Mouse (Mus musculus): ENCODE data around the gene Manba.

Manba gene

DNA sequence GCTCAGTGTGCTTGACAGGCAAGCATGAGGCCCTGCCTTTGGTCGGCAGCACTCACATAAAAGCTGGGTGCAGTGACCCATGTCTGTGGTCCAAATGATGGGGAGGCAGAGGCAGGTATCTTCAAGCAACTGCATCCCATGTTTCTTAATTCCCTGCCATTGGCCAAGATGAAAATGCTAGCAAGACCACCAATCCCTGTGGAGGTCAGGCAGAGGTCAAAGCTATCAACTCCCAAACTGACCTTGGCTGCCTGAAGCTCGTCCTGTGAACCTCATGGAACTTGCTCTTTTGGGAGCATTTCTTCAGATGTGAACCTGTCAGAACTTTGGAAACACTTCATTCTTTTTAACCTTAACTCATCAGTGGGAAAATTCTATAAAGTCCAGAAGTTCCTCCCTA lies 46.4 kb downstream of the Manba start:
- DNase-seq, result no peak

DNA sequence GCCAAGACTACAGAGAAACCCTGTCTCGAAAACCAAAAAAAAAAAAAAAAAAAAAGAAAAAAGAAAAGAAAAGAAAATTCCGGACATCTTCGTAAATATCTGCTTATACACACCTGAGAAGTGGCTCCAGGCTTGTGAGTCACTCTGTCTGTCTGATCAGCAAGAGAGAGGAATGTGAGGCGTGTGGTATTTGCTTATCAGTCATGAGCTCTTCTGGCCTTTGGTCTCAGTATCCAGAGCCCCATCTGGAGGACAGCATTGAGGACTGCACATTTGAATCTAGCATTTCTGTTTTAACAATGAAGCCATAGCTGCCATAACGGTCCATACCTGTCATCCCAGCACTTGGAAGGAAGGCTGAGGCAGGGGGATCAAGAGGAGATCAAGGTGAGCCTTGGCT lies 48.7 kb downstream of the Manba start:
- DNase-seq, result no peak

DNA sequence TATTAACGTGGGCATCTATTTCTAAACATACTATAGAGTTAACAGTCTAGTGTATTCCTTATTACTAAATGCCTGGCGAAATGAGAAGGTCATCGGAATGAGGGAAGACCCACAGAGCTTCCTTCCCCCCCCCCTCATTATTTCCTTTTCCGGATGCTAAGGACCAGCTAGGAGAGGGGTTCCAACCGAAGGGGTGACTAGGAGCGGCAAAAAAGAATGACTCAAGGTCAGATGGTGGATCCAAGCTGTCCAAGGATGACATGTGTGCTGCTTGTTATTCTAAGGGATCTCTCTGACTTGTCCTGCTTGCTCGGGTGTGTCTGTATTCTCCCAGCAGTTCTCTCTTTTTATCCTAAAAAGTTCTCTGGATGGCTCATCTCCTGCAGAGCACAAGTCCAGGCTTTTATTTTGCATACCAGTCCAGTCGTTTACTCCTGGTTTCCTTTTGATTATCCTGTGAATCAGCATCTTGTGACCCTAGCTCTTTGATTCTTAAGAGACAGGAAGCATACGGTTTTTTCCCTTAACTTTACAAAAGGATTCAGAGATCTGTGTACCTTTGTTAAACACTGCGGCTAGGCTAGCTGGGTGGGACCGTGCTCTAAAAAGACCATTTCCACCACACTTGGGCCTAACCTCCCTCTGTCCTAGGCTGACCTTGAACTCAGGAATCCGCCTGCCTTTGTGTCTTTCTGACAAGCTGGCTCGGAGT lies 61.0 kb downstream of the Manba start:
- no peak for DNase-seq

- no peak for DNase-seq
Measured at GRCm38 (mm10) chr3:135547298-135547697, 61.9 kb downstream of the Manba start.

DNA sequence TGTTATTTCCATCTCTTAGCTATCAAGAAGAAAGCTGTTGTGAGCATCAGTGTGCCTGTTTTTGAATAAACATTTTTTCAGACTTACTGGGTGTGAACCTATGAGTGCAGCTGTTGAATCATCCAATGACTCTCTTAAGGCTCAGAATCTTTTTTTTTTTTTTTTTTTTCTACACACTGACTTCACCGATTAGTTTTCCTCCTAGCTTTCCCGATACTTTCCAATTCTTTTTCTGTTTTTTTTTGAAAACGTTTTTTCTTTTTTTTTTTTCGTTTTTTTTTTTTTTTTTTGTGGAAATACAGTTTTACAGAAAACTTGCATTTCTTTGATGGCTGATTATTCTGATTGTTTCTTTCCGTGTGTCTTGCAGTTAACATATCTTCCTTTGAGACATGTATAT lies 67.5 kb downstream of the Manba start:
- no peak for DNase-seq

GRCm38 (mm10) chr3:135555192-135555591 lies 69.8 kb downstream of the Manba start:
- no peak for DNase-seq

DNA sequence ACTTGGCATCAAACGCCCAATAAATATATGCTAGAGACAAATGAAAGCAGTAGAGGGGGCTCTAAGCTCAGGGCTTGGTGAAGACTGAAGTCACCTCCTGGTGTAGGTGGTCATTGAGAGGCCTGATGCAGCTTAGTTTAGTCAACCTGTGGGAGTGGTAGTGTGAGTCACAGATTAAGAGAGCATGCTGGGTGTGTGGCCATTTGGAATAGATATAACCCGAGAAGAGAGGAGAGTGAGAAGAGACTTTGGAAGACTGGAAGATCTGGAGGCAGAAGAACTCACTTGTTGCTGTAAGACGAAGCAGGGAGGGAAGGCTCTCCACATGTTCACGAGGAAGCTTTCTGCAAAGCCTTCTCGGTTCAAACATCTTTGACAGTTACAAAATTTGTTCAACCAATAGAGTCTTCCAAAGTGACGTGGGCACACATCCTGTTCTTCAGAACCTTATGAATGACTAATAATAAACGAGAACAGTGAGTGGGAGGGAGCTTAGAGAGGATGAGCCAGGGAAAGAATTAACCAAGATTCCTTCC lies 70.7 kb downstream of the Manba start:
- no peak for DNase-seq

DNA sequence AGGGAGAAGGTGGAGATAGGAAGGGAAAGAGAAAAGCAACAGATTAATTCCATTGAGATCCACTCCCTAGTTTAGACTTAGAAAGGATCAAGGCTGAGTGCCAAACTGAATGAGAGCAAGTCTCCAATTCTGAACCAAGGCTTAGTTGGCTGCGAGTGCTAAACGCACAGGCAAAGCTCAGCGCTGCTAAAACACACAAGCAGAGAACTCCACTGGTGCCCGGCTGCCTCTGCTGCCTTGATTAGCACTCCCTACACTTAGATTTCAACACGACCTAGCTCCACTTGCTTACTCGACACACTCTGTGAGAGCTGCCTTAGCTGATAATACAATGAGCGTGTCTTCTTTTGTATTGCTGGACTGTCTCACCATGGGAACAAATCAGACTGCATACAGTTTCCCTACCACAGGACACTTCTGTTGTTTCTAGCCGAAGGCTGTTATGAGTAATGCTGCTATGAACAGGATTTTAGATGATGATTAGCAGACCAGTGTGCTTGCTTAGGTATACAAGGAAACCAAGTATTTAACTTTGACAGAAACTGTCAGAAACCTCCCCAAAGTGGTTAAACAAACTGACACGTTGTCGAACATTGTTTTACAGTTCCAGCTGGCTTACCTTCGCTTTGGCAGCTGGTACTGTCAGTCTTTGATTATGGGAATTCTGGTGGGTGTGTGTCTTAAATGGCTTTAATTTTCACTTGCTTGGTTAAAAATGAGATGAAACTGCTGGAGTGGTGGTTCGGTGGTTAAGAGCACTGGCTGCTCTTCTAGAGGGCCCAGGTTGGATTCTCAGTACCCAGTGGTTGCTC lies 71.6 kb downstream of the Manba start:
- DNase-seq, result no peak

- no peak for DNase-seq
Measured at GRCm38 (mm10) chr3:135562036-135562435, 76.6 kb downstream of the Manba start.

DNA sequence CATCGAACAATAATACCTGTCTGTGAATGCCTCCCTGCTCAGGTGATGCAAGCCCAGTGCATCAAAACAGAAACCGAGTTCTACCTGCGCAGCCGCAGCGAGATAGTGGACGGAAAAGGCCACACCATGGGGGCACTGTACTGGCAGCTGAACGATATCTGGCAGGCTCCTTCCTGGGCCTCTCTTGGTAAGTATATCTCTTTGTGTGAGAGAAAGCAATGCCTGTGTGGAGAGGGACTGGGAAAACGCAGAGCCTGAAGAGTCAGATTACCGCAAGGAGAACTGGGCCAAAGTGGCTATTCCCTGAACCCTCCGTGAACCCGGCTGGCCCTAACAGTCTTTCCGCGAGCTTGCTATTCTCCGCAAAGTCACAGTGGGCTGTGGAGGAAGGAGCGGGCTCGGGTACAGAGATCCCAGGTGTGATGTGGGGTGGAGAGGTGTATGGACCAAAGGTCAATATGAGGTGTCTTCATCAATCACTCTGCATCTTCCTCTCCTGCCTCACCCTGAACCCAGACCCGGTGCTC lies 77.8 kb downstream of the Manba start:
- DNase-seq, result no peak

DNA sequence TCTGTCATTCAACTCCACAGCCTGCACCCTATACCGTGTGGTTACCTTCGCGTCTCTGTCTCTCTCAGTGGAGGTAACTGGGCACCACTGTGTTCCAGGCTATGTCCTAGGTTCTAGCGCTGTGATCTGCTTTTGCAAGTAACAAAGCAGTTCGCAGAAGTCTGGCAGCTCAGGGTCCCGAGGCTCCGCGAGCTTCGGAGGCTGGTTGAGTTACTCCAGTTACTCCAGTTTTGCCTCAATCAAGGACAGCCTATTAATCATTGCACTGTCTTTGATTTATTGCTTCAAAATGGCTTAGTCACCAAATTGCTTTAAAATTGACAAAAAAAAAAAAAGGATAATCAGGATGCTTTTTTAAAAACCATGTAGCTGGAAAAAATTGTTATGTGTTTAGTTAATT lies 79.3 kb downstream of the Manba start:
- no peak for DNase-seq

GRCm38 (mm10) chr3:135565306-135565705 lies 79.9 kb downstream of the Manba start:
- no peak for DNase-seq

- no peak for DNase-seq
Measured at GRCm38 (mm10) chr3:135567888-135568287, 82.5 kb downstream of the Manba start.

DNA sequence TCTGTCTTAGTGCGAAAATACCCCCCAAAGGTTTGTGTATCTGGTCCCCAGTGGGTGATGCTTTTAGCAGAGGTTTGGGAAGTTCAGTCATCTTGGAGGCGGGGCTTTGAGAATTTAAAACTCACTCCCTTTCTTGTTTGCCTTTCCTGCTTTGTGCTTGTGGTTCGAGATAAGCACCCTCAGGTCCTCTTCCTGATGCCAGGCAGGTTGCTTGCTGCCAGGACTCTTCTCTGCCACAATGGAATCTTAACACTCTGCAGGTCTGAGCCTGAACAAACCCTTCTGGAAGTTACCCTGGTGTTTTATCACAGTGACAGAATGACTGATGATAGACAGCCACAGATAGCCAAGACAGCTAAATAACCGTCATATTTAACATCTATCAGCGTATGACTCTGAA lies 83.2 kb downstream of the Manba start:
- no peak for DNase-seq

DNA sequence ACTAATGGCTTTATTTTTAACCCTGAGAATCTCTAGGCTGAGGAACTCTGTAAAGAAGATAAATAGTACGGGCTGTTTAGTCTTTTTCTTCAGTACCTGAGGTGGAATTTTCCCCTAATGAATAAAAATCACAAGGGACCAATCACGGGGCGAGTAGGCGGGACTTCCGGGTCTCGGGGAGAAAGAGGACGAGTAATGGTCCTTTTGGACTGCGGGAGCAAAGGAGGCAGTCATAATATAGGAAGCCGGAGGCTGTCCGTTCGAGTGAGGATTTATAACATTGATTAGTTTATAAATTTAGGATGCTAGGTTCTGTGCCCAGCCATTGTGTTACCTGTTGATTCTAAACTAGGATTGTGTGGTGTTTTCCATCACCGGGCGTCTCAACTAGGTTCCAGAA lies 86.1 kb downstream of the Manba start:
- DNase-seq, result peak in 1 of 2 experiments; percentile 36

- no peak for DNase-seq
Measured at GRCm38 (mm10) chr3:135573051-135573450, 87.6 kb downstream of the Manba start.

- no peak for DNase-seq
Measured at GRCm38 (mm10) chr3:135575126-135575525, 89.7 kb downstream of the Manba start.

- no peak for DNase-seq
Measured at GRCm38 (mm10) chr3:135578588-135579140, 93.3 kb downstream of the Manba start.

DNA sequence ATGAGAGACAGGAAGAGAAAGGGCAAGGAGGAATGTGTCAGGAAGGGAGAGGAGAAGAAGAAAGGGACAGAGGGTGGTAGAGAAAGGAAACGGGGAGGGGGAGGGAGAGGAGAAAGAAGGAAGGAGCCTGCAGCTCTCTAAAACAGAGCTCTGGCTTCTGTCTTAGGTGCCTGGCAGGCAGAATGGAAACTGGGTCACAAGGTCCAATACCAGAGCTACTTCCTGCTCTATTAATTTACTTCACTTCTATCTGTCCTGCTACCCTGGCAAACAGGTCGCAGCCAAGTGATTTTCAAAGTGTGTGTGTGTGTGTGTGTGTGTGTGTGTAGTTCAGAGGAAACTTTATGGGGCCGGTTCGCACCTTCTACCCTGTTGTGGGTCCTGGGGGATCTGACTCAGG lies 93.8 kb downstream of the Manba start:
- DNase-seq, result peak in 1 of 2 experiments; percentile 50

GRCm38 (mm10) chr3:135580439-135581275 lies 95.2 kb downstream of the Manba start:
- DNase-seq, result peak in 1 of 2 experiments; percentile 42

- DNase-seq, result no peak
Measured at GRCm38 (mm10) chr3:135581606-135582117, 96.3 kb downstream of the Manba start.

- DNase-seq, result no peak
Measured at GRCm38 (mm10) chr3:135582246-135582645, 96.8 kb downstream of the Manba start.
